In the genomic region with DNA sequence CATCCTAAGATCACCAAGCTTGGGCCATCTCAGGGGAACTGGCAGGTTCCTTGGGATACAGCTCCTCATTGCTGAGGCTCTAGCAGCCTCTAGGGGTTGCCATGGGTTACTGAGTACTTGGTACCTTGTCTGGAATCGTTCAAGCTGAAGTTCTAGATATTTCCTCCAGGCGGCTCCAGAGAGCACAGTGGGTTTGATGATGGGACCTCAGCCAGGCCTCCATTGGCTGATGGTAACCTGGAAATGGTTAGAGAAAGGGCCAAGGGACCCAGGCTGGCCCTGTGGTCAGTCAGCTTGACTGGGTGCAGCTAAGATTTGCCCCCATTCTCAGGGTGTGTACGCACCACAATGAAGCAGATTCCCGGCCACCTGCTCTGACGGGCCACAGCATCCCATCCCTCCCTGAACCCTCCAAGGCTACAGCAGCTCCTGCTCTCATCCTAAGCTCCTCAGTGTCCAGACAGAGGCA, we compare ENCODE assay signal across 8 mouse cellular contexts.
DNase-seq lines count a peak whose midpoint lies in the region; ATAC-seq and TF ChIP-seq lines count a peak whose summit lies in the region.

No protein-coding gene starts in this region.

- H3K27me3 ChIP-seq in G1E (ENCODE audit: insufficient read depth, low read length) = peaks cover 29% of the 10 kb centered on the region
- no peaks in the 10 kb centered on the region for H3K27me3 ChIP-seq in forebrain, embryonic 15.5 days
- no peaks in the 10 kb centered on the region for H3K27me3 ChIP-seq in liver, embryonic 16.5 days (ENCODE audit: control insufficient read depth, insufficient read depth, low read depth, low read length)

- intact Hi-C loops in heart, postnatal 25 days (cut with DNase I) = loop anchor here (1.0 to 10.0 kb wide), 3 partner anchors 95 to 395 kb away; no protein-coding TSS in a partner anchor

- H3K4me3 ChIP-seq in G1E (ENCODE audit: low read depth, low read length) = no peak overlapping the region
- H3K4me3 ChIP-seq in forebrain, embryonic 15.5 days = no peak overlapping the region
- H3K4me3 ChIP-seq in liver, embryonic 16.5 days (ENCODE audit: low read depth, low read length) = no peak overlapping the region

- no peak overlapping the region for H3K9ac ChIP-seq in forebrain, embryonic 15.5 days (replicated peaks)
- no peak overlapping the region for H3K9ac ChIP-seq in liver, embryonic 16.5 days (ENCODE audit: low read depth, low read length)

- no peak overlapping the region for H3K27ac ChIP-seq in forebrain, embryonic 15.5 days (replicated peaks)
- no peak overlapping the region for H3K27ac ChIP-seq in liver, embryonic 16.5 days (ENCODE audit: low read length)

- no peaks in the 10 kb centered on the region for H3K9me3 ChIP-seq in G1E (replicated peaks)
- H3K9me3 ChIP-seq in forebrain, embryonic 15.5 days = no peaks in the 10 kb centered on the region
- H3K9me3 ChIP-seq in liver, embryonic 16.5 days (replicated peaks; ENCODE audit: control insufficient read depth, low read length) = no peaks in the 10 kb centered on the region

- TF ChIP-seq CTCF in G1E (IDR thresholded peaks at IDR 0.05; ENCODE audit: low read depth, low read length) = peak; percentile 75

- peak; percentile 73 for ATAC-seq in G1E (ENCODE audit: extremely low read depth, insufficient number of reproducible peaks, low FRiP score, poor library complexity, severe bottlenecking)
- peak; percentile 77 for ATAC-seq in forebrain, embryonic 15.5 days (replicated peaks)
- peak; percentile 55 for ATAC-seq in liver, embryonic 16.5 days (ENCODE audit: low read depth)
- peak; percentile 47 for ATAC-seq in neutrophil, adult 5-6 weeks (ENCODE audit: extremely low read depth, insufficient number of reproducible peaks, low FRiP score, poor library complexity, severe bottlenecking)

- DNase-seq in G1E (ENCODE audit: low spot score) = peak; percentile 49
- peak; percentile 46 for DNase-seq in cerebellum, adult 11 months
- peak; percentile 56 for DNase-seq in heart, postnatal 25 days (ENCODE audit: low spot score)
- peak; percentile 61 for DNase-seq in large intestine, adult 2 months (ENCODE audit: low read depth, low spot score)
- peak; percentile 79 for DNase-seq in thymus, postnatal 0 days (ENCODE audit: low spot score)

- 0 out of 2 replicates have a peak, but pooled peaks cover 2% of the 10 kb centered on the region for H3K4me1 ChIP-seq in G1E (ENCODE audit: insufficient read depth, low read depth, low read length)
- peaks cover 13% of the 10 kb centered on the region for H3K4me1 ChIP-seq in forebrain, embryonic 15.5 days
- no peaks in the 10 kb centered on the region for H3K4me1 ChIP-seq in liver, embryonic 16.5 days (ENCODE audit: control insufficient read depth, low read depth, low read length)

- WGBS in forebrain, embryonic 15.5 days = 53% methylated on average over 5 of the region's 5 CpGs
- 54% methylated on average over 5 of the region's 5 CpGs for WGBS in large intestine, adult 2 months
- WGBS in liver, embryonic 16.5 days (ENCODE audit: insufficient replicate concordance) = 41% methylated on average over 5 of the region's 5 CpGs

- H3K4me2 ChIP-seq in forebrain, embryonic 15.5 days (replicated peaks) = no peak overlapping the region
- no peak overlapping the region for H3K4me2 ChIP-seq in liver, embryonic 16.5 days (ENCODE audit: low read depth, low read length)

- H3K36me3 ChIP-seq in G1E (replicated peaks) = no peaks in the 10 kb centered on the region
- H3K36me3 ChIP-seq in forebrain, embryonic 15.5 days = no peaks in the 10 kb centered on the region
- H3K36me3 ChIP-seq in liver, embryonic 16.5 days (ENCODE audit: control insufficient read depth, insufficient read depth) = no peaks in the 10 kb centered on the region
